Mouse (Mus musculus) neural tube, embryonic 11.5 days (tissue): ENCODE measurements at regions not wholly inside any gene's neighbourhood (a gene's known extent, or its start where the extent isn't known, plus 50 kb on each side); places are given as distances from the start of the nearest gene placed in this dataset.

ENCODE experiments used
- ATAC-seq: fragments of 200-750 bp; cut with Nextera tagmentation; 2 replicates; pipeline ENCODE4 v1.8.0; 2017; ENCODE audit warnings: moderate number of reproducible peaks, mild to moderate bottlenecking, moderate TSS enrichment, moderate library complexity; ENCODE audit not compliant: insufficient read depth, low FRiP score, low TSS enrichment
- DNase-seq: peaks from one replicate; pipeline ENCODE4 v3.0.0-alpha.2; 2015; ENCODE audit warnings: low spot score
- H3K27ac ChIP-seq: fragments of 300-500 bp; sonication (generic); 2 replicates; pipeline ENCODE4 v1.5.1; 2014; ENCODE audit warnings: low read depth, mild to moderate bottlenecking, low read length
- H3K27me3 ChIP-seq: fragments of 300-500 bp; sonication (generic); 2 replicates; pipeline ENCODE4 v1.6.1; 2014; ENCODE audit warnings: mild to moderate bottlenecking, low read length, mixed read lengths; ENCODE audit not compliant: control insufficient read depth, insufficient read depth
- H3K36me3 ChIP-seq: fragments of 300-500 bp; sonication (generic); 2 replicates; pipeline ENCODE4 v1.6.1; 2014; ENCODE audit warnings: mild to moderate bottlenecking, low read length, moderate library complexity, mixed read lengths; ENCODE audit not compliant: control insufficient read depth, insufficient read depth
- H3K4me1 ChIP-seq: fragments of 300-500 bp; sonication (generic); 2 replicates; pipeline ENCODE4 v1.6.1; 2014; ENCODE audit warnings: low read length, mixed read lengths; ENCODE audit not compliant: control insufficient read depth, insufficient read depth
- H3K4me2 ChIP-seq: fragments of 300-500 bp; sonication (generic); 2 replicates; pipeline ENCODE4 v1.6.1; 2014; ENCODE audit warnings: low read depth, mild to moderate bottlenecking, moderate library complexity
- H3K4me3 ChIP-seq: fragments of 300-500 bp; sonication (generic); 2 replicates; pipeline ENCODE4 v1.5.1; 2014; ENCODE audit warnings: low read depth, low read length
- H3K9ac ChIP-seq: fragments of 300-500 bp; sonication (generic); 2 replicates; pipeline ENCODE4 v1.6.1; 2014; ENCODE audit warnings: mild to moderate bottlenecking, low read length
- H3K9me3 ChIP-seq: fragments of 300-500 bp; sonication (generic); 2 replicates; pipeline ENCODE4 v1.6.1; 2016; ENCODE audit warnings: low read length; ENCODE audit not compliant: control insufficient read depth
- WGBS: fragments of 180-500 bp; shearing (Covaris S2); extraction: QIAGEN DNeasy Blood & Tissue Kit; methylation state at CpG from one replicate; pipeline ENCODE4 v1.1.7; 2014; 5-methylcytosine and 5-hydroxymethylcytosine counted together

DNA sequence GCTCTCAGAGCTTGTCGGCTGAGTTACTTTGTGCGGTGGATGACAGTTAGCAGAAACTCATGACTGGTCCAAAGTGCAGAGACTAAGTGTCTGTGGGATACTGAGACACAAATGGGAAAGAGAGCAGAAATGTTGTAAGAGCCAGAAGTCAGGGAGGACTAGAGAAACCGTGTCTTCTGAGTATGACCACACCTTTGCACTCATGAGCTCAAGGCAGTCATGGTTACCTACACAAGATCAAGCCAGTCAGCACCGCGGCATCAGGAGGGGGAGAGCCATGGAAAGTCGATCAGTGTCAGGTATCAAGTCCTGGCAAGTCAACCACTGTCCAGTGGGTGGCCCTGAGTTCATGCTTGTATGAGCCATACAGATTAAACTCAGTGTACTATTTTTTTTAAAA, 311.5 kb upstream of the Gcfc2 start:
- no peak for DNase-seq
- Histone ChIP-seq H3K4me1 (no peaks in the 10 kb centered on the region), H3K4me3 (no peak overlapping the region), H3K9me3 (no peaks in the 10 kb centered on the region), H3K4me2 (no peak overlapping the region), H3K9ac (no peak overlapping the region), H3K27me3 (no peaks in the 10 kb centered on the region), H3K27ac (no peak overlapping the region), H3K36me3 (no peaks in the 10 kb centered on the region)
- ATAC-seq: no peak
- WGBS: 93% methylated on average over 6 of the region's 6 CpGs

DNA sequence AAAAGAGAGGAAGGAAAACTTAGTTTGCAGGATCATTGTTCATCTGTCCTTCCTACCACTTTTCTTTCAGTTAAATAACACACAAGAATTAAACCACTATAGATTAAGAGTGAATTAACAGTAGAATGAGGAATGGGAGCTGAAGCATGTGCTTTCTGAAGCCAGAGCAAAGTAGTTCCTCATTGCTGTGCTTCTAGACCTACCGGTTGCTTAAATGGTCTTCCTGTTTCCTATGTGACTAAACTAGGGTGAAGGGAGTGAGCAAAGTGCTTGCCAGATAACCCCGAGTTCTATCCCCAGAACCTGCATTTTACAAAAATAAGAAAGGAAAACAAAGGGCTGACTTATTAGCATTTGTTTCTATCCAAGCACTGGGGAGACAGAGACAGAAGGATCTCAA, 305.5 kb upstream of the Gcfc2 start:
- H3K27me3 ChIP-seq: no peaks in the 10 kb centered on the region
- no peak overlapping the region for H3K4me2 ChIP-seq
- H3K27ac ChIP-seq: no peak overlapping the region
- no peaks in the 10 kb centered on the region for H3K9me3 ChIP-seq
- WGBS: 70% methylated on average over 2 of the region's 2 CpGs
- no peaks in the 10 kb centered on the region for H3K36me3 ChIP-seq
- DNase-seq (no peak), ATAC-seq (no peak)
- no peaks in the 10 kb centered on the region for H3K4me1 ChIP-seq
- no peak overlapping the region for H3K9ac ChIP-seq
- no peak overlapping the region for H3K4me3 ChIP-seq

DNA sequence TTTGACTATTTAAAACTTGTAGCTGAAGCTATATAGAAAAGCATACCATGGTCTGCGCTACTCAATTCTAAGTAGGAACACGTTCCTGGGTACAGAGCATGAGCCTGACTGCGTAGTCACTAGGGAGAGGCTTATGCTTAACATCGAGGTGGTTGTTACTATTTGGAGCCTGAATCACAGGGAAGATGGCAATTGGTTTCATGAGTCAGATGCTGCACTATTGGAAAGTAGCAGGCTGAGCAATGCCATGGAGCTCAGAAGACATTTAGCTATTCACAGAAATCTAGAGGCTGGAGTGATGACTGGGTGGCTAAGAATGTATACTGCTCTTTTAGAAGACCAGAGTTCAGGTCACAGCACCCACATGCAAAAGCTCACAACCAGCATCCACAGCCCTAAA, 302.4 kb upstream of the Gcfc2 start:
- 86% methylated on average over 4 of the region's 4 CpGs for WGBS
- H3K27me3 ChIP-seq: no peaks in the 10 kb centered on the region
- H3K4me1 ChIP-seq: no peaks in the 10 kb centered on the region
- H3K9me3 ChIP-seq: no peaks in the 10 kb centered on the region
- no peaks in the 10 kb centered on the region for H3K36me3 ChIP-seq
- no peak overlapping the region for H3K27ac ChIP-seq
- no peak for ATAC-seq
- H3K4me2 ChIP-seq: no peak overlapping the region
- no peak overlapping the region for H3K4me3 ChIP-seq
- H3K9ac ChIP-seq: no peak overlapping the region
- DNase-seq: no peak

DNA sequence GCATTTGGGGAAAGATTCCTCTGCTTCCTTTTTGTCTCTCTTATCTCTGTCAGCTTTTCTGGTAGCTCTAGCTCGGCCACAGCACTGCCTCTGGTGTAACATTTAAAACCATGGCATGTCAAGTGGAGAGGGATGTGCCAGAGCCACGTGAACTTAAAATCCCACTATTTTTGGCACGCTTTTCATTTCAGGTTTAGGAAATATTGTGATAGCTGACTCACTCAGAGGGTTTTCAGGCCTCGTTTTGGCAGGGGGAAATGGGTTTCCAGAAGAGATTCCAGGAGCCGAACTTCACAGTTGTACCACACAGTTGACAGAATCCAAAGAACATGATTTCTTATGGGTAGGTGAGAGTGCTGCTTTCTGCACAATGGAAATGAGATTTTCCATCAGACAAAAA, 300.8 kb upstream of the Gcfc2 start:
- Histone ChIP-seq H3K27ac (no peak overlapping the region), H3K4me1 (no peaks in the 10 kb centered on the region), H3K4me3 (no peak overlapping the region), H3K9me3 (no peaks in the 10 kb centered on the region), H3K4me2 (no peak overlapping the region), H3K27me3 (no peaks in the 10 kb centered on the region), H3K36me3 (no peaks in the 10 kb centered on the region), H3K9ac (no peak overlapping the region)
- WGBS: 83% methylated on average over 5 of the region's 5 CpGs
- no peak for DNase-seq
- no peak for ATAC-seq

DNA sequence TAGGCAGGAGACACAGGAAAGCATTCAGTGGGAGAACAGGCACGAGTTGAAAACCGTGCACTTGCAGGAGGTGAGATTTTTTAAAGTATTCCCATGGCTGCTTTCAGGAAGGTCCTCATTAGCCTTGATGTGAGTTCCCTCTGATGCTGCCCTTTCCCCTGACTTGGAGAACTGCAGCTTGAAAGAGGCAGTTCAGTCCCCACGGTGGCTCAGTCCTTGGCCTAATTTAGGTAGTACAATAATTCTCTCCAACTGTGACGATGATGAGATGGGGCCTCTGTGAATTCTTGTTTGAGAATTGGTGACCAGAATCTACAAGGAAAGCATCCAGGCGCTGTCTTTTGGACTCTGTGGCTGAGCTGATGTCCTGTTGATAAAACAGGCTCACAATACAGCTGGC, 298.5 kb upstream of the Gcfc2 start:
- Histone ChIP-seq H3K4me1 (no peaks in the 10 kb centered on the region), H3K4me2 (no peak overlapping the region), H3K27me3 (no peaks in the 10 kb centered on the region), H3K4me3 (no peak overlapping the region), H3K9ac (no peak overlapping the region), H3K9me3 (no peaks in the 10 kb centered on the region), H3K27ac (no peak overlapping the region), H3K36me3 (no peaks in the 10 kb centered on the region)
- no peak for ATAC-seq
- WGBS: 69% methylated on average over 5 of the region's 5 CpGs
- no peak for DNase-seq

DNA sequence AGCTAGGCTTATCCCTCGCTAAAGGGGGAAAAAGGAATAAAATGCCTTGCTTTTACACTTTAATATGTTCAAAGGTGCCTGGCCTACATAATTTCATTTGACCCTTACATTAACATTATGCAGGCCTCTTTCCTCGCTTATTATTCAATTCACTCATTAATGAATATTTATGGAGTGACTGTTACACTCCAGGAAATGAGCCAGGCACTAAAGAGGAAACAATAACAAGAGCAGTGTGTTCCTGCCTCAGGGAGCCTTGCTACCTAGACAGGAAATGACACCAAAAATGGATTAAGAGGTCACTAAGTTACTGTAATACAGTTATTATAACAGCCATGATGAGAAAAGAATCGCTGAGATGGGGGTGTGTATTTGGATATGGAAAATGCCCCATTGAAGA, 289.9 kb upstream of the Gcfc2 start:
- Histone ChIP-seq H3K9me3 (no peaks in the 10 kb centered on the region), H3K27me3 (no peaks in the 10 kb centered on the region), H3K4me1 (no peaks in the 10 kb centered on the region), H3K4me2 (no peak overlapping the region), H3K36me3 (no peaks in the 10 kb centered on the region), H3K4me3 (no peak overlapping the region), H3K9ac (no peak overlapping the region), H3K27ac (no peak overlapping the region)
- DNase-seq (no peak), ATAC-seq (no peak)
- WGBS: 59% methylated on average over 3 of the region's 3 CpGs

DNA sequence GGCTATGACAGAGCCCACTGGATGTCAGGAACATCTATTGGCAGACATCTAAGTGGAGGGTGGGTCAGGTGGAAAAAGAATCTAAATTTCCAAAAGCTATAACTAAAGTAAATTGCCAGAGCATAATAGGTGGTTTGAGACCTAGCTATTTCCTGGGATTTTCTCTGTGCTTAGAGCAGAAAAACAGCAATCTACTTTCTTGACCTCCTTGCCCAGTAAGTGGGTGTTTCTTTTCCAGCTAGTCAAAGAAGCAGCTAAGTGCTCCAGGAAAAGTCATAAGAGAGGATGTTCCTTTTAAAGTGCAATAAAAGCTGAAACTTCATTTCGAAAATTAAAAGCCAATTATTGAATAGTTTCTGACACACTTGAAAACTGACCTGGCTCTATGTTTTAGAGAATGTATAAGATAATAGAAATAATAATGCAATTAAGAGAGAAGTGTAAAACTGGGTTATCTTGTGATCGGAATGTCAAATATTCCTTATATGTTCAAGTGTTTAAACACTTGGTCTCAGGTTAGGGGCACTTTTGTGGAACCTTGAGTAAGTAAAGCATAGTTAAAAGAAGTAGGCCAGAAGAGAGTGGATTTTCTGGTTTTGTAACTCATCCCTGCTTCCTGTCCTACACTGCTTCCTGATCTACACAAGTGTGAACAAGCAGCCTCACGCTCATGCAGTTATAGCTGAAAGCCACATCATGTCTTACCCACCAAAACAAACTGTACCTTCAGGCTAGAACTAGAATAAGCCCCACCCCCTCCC, 275.7 kb upstream of the Gcfc2 start:
- no peak overlapping the region for H3K9ac ChIP-seq
- no peak for ATAC-seq
- no peaks in the 10 kb centered on the region for H3K27me3 ChIP-seq
- no peaks in the 10 kb centered on the region for H3K9me3 ChIP-seq
- no peak overlapping the region for H3K4me3 ChIP-seq
- no peak overlapping the region for H3K27ac ChIP-seq
- H3K36me3 ChIP-seq: no peaks in the 10 kb centered on the region
- DNase-seq: no peak
- no peaks in the 10 kb centered on the region for H3K4me1 ChIP-seq
- H3K4me2 ChIP-seq: no peak overlapping the region
- WGBS: 84% methylated on average over 3 of the region's 3 CpGs

DNA sequence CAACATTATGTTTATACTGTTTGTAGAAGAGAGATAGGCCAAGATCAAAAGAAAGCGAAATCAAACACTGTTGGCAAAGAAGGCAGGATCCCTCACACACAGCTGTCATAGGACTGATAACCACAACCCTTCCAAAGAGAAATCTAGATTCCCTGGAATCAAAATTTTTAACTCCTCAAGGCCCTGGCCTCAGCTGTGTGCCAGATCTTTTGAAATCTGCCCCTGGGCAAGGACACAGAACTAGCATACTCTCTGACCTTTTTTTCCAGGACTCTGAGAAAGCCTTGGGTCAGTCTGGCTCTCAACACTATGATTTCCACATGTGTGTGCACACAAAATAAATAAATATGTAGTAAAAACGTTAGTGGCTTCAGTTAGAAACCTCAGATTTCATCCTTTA, 271.6 kb upstream of the Gcfc2 start:
- no peak overlapping the region for H3K4me3 ChIP-seq
- WGBS: 73% methylated on average over 2 of the region's 2 CpGs
- H3K27me3 ChIP-seq: no peaks in the 10 kb centered on the region
- no peak for ATAC-seq
- no peak overlapping the region for H3K27ac ChIP-seq
- no peak overlapping the region for H3K4me2 ChIP-seq
- H3K36me3 ChIP-seq: no peaks in the 10 kb centered on the region
- no peak overlapping the region for H3K9ac ChIP-seq
- no peaks in the 10 kb centered on the region for H3K4me1 ChIP-seq
- no peaks in the 10 kb centered on the region for H3K9me3 ChIP-seq
- no peak for DNase-seq

DNA sequence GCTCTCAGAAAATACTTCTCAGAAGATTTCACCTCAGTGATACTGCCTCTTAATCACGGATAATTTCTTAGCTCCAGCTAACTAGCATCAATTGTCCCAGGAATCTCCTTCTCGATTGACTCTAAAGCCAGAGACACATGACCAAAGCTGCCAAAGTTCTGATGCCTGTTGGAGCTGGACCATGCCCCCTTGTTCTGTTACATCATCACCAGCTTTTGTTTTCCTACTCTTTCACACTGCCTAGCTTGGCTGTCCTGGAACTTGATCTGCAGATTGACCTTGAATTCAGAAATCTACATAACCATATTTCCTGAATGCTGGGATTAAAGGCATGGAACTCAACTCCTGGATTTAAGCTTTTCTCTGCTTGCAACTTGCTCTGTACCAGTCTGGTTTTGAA, 268.3 kb upstream of the Gcfc2 start:
- 85% methylated on average over 2 of the region's 2 CpGs for WGBS
- no peak overlapping the region for H3K4me2 ChIP-seq
- DNase-seq (no peak), ATAC-seq (no peak)
- no peak overlapping the region for H3K4me3 ChIP-seq
- no peaks in the 10 kb centered on the region for H3K36me3 ChIP-seq
- no peak overlapping the region for H3K9ac ChIP-seq
- H3K4me1 ChIP-seq: no peaks in the 10 kb centered on the region
- no peak overlapping the region for H3K27ac ChIP-seq
- no peaks in the 10 kb centered on the region for H3K9me3 ChIP-seq
- no peaks in the 10 kb centered on the region for H3K27me3 ChIP-seq
